Mouse (Mus musculus) heart, postnatal 0 days (tissue): ENCODE results near the gene Pskh1. TPM values are rescaled to one million over a fixed set of nuclear protein-coding genes. Genes with fewer than 3 reads are reported as not detected.

ENCODE experiments used
- ATAC-seq: fragments of 200-750 bp; cut with Nextera tagmentation; 2 replicates; pipeline ENCODE4 v1.8.0; 2017; ENCODE audit warnings: low read depth, moderate number of reproducible peaks, moderate library complexity; ENCODE audit not compliant: insufficient read depth
- DNase-seq: peaks from one replicate; pipeline ENCODE4 v3.0.0-alpha.2; 2016; ENCODE audit warnings: low spot score
- H3K27ac ChIP-seq: fragments of 300-500 bp; sonication (generic); 2 replicates; pipeline ENCODE4 v1.5.1; 2014; ENCODE audit warnings: low read depth, mild to moderate bottlenecking
- H3K27me3 ChIP-seq: fragments of 300-500 bp; sonication (generic); 2 replicates; pipeline ENCODE4 v1.6.1; 2014; ENCODE audit warnings: low read length, mixed read lengths; ENCODE audit not compliant: control insufficient read depth, insufficient read depth
- H3K36me3 ChIP-seq: fragments of 300-500 bp; sonication (generic); replicated peaks from 2 replicates; pipeline ENCODE4 v1.6.1; 2014; ENCODE audit warnings: low read length, mixed read lengths; ENCODE audit not compliant: control insufficient read depth, insufficient read depth
- H3K4me1 ChIP-seq: fragments of 300-500 bp; sonication (generic); 2 replicates; pipeline ENCODE4 v1.6.1; 2014; ENCODE audit warnings: antibody characterized with exemption; ENCODE audit not compliant: control insufficient read depth, insufficient read depth
- H3K4me2 ChIP-seq: fragments of 300-500 bp; sonication (generic); 2 replicates; pipeline ENCODE4 v1.6.1; 2014; ENCODE audit warnings: low read depth, mild to moderate bottlenecking, low read length, moderate library complexity
- H3K4me3 ChIP-seq: fragments of 300-500 bp; sonication (generic); 2 replicates; pipeline ENCODE4 v1.5.1; 2014; ENCODE audit warnings: low read depth, low read length
- H3K9ac ChIP-seq: fragments of 300-500 bp; sonication (generic); replicated peaks from 2 replicates; pipeline ENCODE4 v1.6.1; 2014; ENCODE audit warnings: low read depth, low read length, mixed read lengths
- H3K9me3 ChIP-seq: fragments of 300-500 bp; sonication (generic); replicated peaks from 2 replicates; pipeline ENCODE4 v1.6.1; 2016; ENCODE audit warnings: low read length; ENCODE audit not compliant: control insufficient read depth
- CTCF ChIP-seq: IDR thresholded peaks from 2 replicates; pipeline ENCODE4 v1.5.1; 2016; ENCODE audit warnings: antibody characterized with exemption, control low read depth, low read depth
- EP300 ChIP-seq: IDR thresholded peaks from 2 replicates; pipeline ENCODE4 v1.6.1; 2016; ENCODE audit warnings: antibody characterized with exemption, low read depth
- WGBS: fragments of 180-500 bp; shearing (Covaris S2); extraction: QIAGEN DNeasy Blood & Tissue Kit; methylation state at CpG from one replicate; pipeline ENCODE4 v1.1.7; 2014; 5-methylcytosine and 5-hydroxymethylcytosine counted together
- polyA plus RNA-seq: library from polyadenylated mRNA; unstranded; fragments of >200 nt; fragmentation: Nextera tagmentation; extraction: Ambion mirVana; gene quantifications from 2 replicates; pipeline ENCODE4 v1.2.1, GENCODE M21; 2015
- total RNA-seq: library from RNA; depleted of rRNA; stranded (reverse); fragments of >200 nt; gene quantifications from 2 replicates; pipeline ENCODE4 v1.2.3, GENCODE M21; 2014; ENCODE audit warnings: low replicate concordance

Gene Pskh1
- total and polyA plus RNA-seq, 2 experiments from 2014 or later: 15.4 to 44.2 TPM

GRCm38 (mm10) chr8:105943321-105943739 is 43.1 kb downstream of the Pskh1 start, which contains the start of gene Lcat:
Gene Lcat (minus strand): TSS chr8:105943382.
- ATAC-seq (no peak), DNase-seq (no peak)
- WGBS: 76% methylated on average over 8 of the region's 8 CpGs
- no peaks in the 10 kb centered on the region for H3K27me3 ChIP-seq
- H3K4me2 ChIP-seq: no peak within 1 kb of the TSS
- TF ChIP-seq EP300 (no peak), CTCF (no peak)
- H3K36me3 ChIP-seq: peaks cover 60% of the 10 kb centered on the region
- H3K9me3 ChIP-seq: no peaks in the 10 kb centered on the region
- H3K9ac ChIP-seq: no peak within 1 kb of the TSS
- no peak within 1 kb of the TSS for H3K27ac ChIP-seq
- no peak within 1 kb of the TSS for H3K4me3 ChIP-seq
- H3K4me1 ChIP-seq: 0 out of 2 replicates have a peak, but pooled peaks cover 4% of the 10 kb centered on the region

- H3K4me1 ChIP-seq: peaks cover 19% of the 10 kb centered on the region
- ATAC-seq (peak; percentile 34), DNase-seq (peak; percentile 51)
- peaks cover 91% of the 10 kb centered on the region for H3K36me3 ChIP-seq
- no peak overlapping the region for H3K4me2 ChIP-seq
- no peaks in the 10 kb centered on the region for H3K9me3 ChIP-seq
- no peak overlapping the region for H3K9ac ChIP-seq
- TF ChIP-seq EP300 (no peak), CTCF (no peak)
- H3K27me3 ChIP-seq: no peaks in the 10 kb centered on the region
- no peak overlapping the region for H3K4me3 ChIP-seq
- 17% methylated on average over 10 of the region's 10 CpGs for WGBS
- no peak overlapping the region for H3K27ac ChIP-seq
These were observed 49.1 kb downstream of the Pskh1 start for GRCm38 (mm10) chr8:105949350-105949749.

- peaks cover 87% of the 10 kb centered on the region for H3K36me3 ChIP-seq
- peak overlapping the region; percentile 73 for H3K27ac ChIP-seq
These were observed 50.9 kb downstream of the Pskh1 start for GRCm38 (mm10) chr8:105951057-105951659.

GRCm38 (mm10) chr8:105956556-105956955 is 56.3 kb downstream of the Pskh1 start:
- H3K27me3 ChIP-seq: no peaks in the 10 kb centered on the region
- H3K36me3 ChIP-seq: peaks cover 75% of the 10 kb centered on the region
- WGBS: 63% methylated on average over 4 of the region's 4 CpGs
- H3K4me2 ChIP-seq: no peak overlapping the region
- DNase-seq (peak; percentile 36), ATAC-seq (peak; percentile 71)
- H3K9ac ChIP-seq: no peak overlapping the region
- peaks cover 15% of the 10 kb centered on the region; the same call in 1 of the 2 replicates for H3K4me1 ChIP-seq
- peak overlapping the region; percentile 61; the same call in 1 of the 2 replicates for H3K27ac ChIP-seq
- H3K4me3 ChIP-seq: no peak overlapping the region
- no peak for TF ChIP-seq EP300
- no peak for TF ChIP-seq CTCF
- no peaks in the 10 kb centered on the region for H3K9me3 ChIP-seq

More at GRCm38 (mm10) chr8:105951057-105951659, 50.9 kb downstream of the Pskh1 start:
- Histone ChIP-seq H3K9ac (0 out of 2 replicates have a peak overlapping the region, but pooled peaks have one; percentile 7), H3K4me1 (peaks cover 19% of the 10 kb centered on the region), H3K4me2 (no peak overlapping the region), H3K27me3 (no peaks in the 10 kb centered on the region), H3K9me3 (no peaks in the 10 kb centered on the region), H3K4me3 (no peak overlapping the region)
- WGBS: 11% methylated on average over 7 of the region's 7 CpGs
- ATAC-seq (peak; percentile 67), DNase-seq (peak; percentile 27)
- no peak for TF ChIP-seq EP300
- TF ChIP-seq CTCF: no peak

- ATAC-seq: peak; percentile 63
- H3K4me1 ChIP-seq: peaks cover 17% of the 10 kb centered on the region; the same call in 1 of the 2 replicates
- no peaks in the 10 kb centered on the region for H3K9me3 ChIP-seq
- TF ChIP-seq CTCF (peak; percentile 40), EP300 (0 out of 2 replicates have a peak, but pooled peaks have one; percentile 11)
- no peak overlapping the region for H3K9ac ChIP-seq
- H3K4me2 ChIP-seq: no peak overlapping the region
- no peak overlapping the region for H3K4me3 ChIP-seq
- H3K36me3 ChIP-seq: peaks cover 63% of the 10 kb centered on the region
- 37% methylated on average over 3 of the region's 4 CpGs for WGBS
- peak overlapping the region; percentile 41 for H3K27ac ChIP-seq
- H3K27me3 ChIP-seq: no peaks in the 10 kb centered on the region
- peak; percentile 64 for DNase-seq
These were observed 57.6 kb downstream of the Pskh1 start for GRCm38 (mm10) chr8:105957813-105958212.
